Comparison of ENCODE assay signal across 8 mouse cellular contexts in genomic region chr1:57376806-57377205, GRCm38 (mm10). TPM values are rescaled to one million over a fixed set of nuclear protein-coding genes. Genes with fewer than 3 reads are reported as not detected.
A peak's percentile ranks its signal among the peaks of the same experiment; 100 is the strongest.
DNase-seq lines count a peak whose midpoint lies in the region; ATAC-seq and TF ChIP-seq lines count a peak whose summit lies in the region.

No protein-coding gene starts in this region.

- TF ChIP-seq CTCF in hindbrain, postnatal 0 days (IDR thresholded peaks at IDR 0.05; ENCODE audit: low read depth): no peak

- H3K27ac ChIP-seq in heart, embryonic 16.5 days (ENCODE audit: low read length): no peak overlapping the region
- no peak overlapping the region for H3K27ac ChIP-seq in hindbrain, postnatal 0 days
- no peak overlapping the region for H3K27ac ChIP-seq in midbrain, embryonic 14.5 days (replicated peaks; ENCODE audit: low read depth, low read length)

- H3K4me3 ChIP-seq in heart, embryonic 16.5 days (ENCODE audit: low read length): peak overlapping the region; percentile 93
- peak overlapping the region; percentile 98; the same call in 1 of the 2 replicates for H3K4me3 ChIP-seq in hindbrain, postnatal 0 days (ENCODE audit: low read length)
- H3K4me3 ChIP-seq in midbrain, embryonic 14.5 days (replicated peaks; ENCODE audit: low read depth, low read length): peak overlapping the region; percentile 88; the same call in 1 of the 2 replicates

- no peaks in the 10 kb centered on the region for H3K9me3 ChIP-seq in heart, embryonic 16.5 days (replicated peaks; ENCODE audit: control insufficient read depth, low read length)
- H3K9me3 ChIP-seq in hindbrain, postnatal 0 days (ENCODE audit: low read length): no peaks in the 10 kb centered on the region
- H3K9me3 ChIP-seq in midbrain, embryonic 14.5 days (ENCODE audit: control insufficient read depth, low read length): no peaks in the 10 kb centered on the region

- H3K4me2 ChIP-seq in heart, embryonic 16.5 days (ENCODE audit: low read depth, low read length): peak overlapping the region; percentile 73
- peak overlapping the region; percentile 91 for H3K4me2 ChIP-seq in hindbrain, postnatal 0 days (ENCODE audit: low read depth, low read length)
- peak overlapping the region; percentile 67 for H3K4me2 ChIP-seq in midbrain, embryonic 14.5 days (ENCODE audit: low read length)

- H3K27me3 ChIP-seq in heart, embryonic 16.5 days (ENCODE audit: control insufficient read depth, insufficient read depth, low read length): no peaks in the 10 kb centered on the region
- no peaks in the 10 kb centered on the region for H3K27me3 ChIP-seq in hindbrain, postnatal 0 days (ENCODE audit: insufficient read depth, low read length)
- no peaks in the 10 kb centered on the region for H3K27me3 ChIP-seq in midbrain, embryonic 14.5 days (ENCODE audit: control insufficient read depth, insufficient read depth, low read length)

- WGBS in heart, embryonic 16.5 days: 52% methylated on average over 6 of the region's 6 CpGs
- 74% methylated on average over 6 of the region's 6 CpGs for WGBS in hindbrain, postnatal 0 days
- WGBS in midbrain, embryonic 14.5 days: 68% methylated on average over 6 of the region's 6 CpGs

- H3K4me1 ChIP-seq in heart, embryonic 16.5 days (ENCODE audit: control insufficient read depth, insufficient read depth, low read length): peaks cover 11% of the 10 kb centered on the region
- H3K4me1 ChIP-seq in hindbrain, postnatal 0 days (ENCODE audit: insufficient read depth, low read length): no peaks in the 10 kb centered on the region; the same call in 1 of the 2 replicates
- peaks cover 8% of the 10 kb centered on the region; the same call in 1 of the 2 replicates for H3K4me1 ChIP-seq in midbrain, embryonic 14.5 days (ENCODE audit: control insufficient read depth, insufficient read depth, low read length)

- no peak for ATAC-seq in heart, embryonic 16.5 days (replicated peaks; ENCODE audit: extremely low read depth, insufficient read depth, low FRiP score)
- no peak for ATAC-seq in hindbrain, postnatal 0 days
- ATAC-seq in midbrain, embryonic 14.5 days (ENCODE audit: low FRiP score, low TSS enrichment): no peak

- H3K36me3 ChIP-seq in heart, embryonic 16.5 days (ENCODE audit: control insufficient read depth, insufficient read depth): no peaks in the 10 kb centered on the region
- H3K36me3 ChIP-seq in hindbrain, postnatal 0 days (ENCODE audit: insufficient read depth, low read length): no peaks in the 10 kb centered on the region
- H3K36me3 ChIP-seq in midbrain, embryonic 14.5 days (ENCODE audit: control insufficient read depth, insufficient read depth, low read length): no peaks in the 10 kb centered on the region

- DNase-seq in heart, adult 8-10 months (ENCODE audit: low spot score): no peak
- peak; percentile 45 for DNase-seq in c-Kit-positive CD71-positive TER-119-negative erythroid progenitor cells, embryonic 14.5 days (ENCODE audit: low read depth)
- DNase-seq in hindbrain, postnatal 0 days (ENCODE audit: low spot score): no peak
- no peak for DNase-seq in midbrain, embryonic 14.5 days
- DNase-seq in left cerebral cortex, adult 8-10 months (ENCODE audit: low spot score in 2 of 2): no peak
- no peak for DNase-seq in frontal cortex, postnatal 14 days (ENCODE audit: low spot score in 2 of 2)
- DNase-seq in kidney, postnatal 36 days: no peak

- peak overlapping the region; percentile 52; the same call in 1 of the 2 replicates for H3K9ac ChIP-seq in heart, embryonic 16.5 days (ENCODE audit: low read length)
- no peak overlapping the region for H3K9ac ChIP-seq in hindbrain, postnatal 0 days (replicated peaks; ENCODE audit: low read length)
- no peak overlapping the region for H3K9ac ChIP-seq in midbrain, embryonic 14.5 days (replicated peaks; ENCODE audit: low read length)

RNA-seq across cellular contexts. Expression of gene 1700066M21Rik, which starts 0.6 kb away (rescaled TPM):
- polyA plus RNA-seq in heart, embryonic 16.5 days (2015; fragmentation: Nextera tagmentation; extraction: Ambion mirVana): 7.9 and 9.0 TPM in 2 replicates
- 1 to 10 TPM; 2.3 to 3.3 (median 2.9) TPM for total RNA-seq in heart, adult 8-10 months (2022)
- total RNA-seq in hindbrain, postnatal 0 days (2014; rRNA removed): 20.3 and 56.1 TPM in 2 replicates
- 23.7 and 25.3 TPM in 2 replicates for polyA plus RNA-seq in hindbrain, postnatal 0 days (2015; fragmentation: Nextera tagmentation; extraction: Ambion mirVana)
- 20.9 and 21.4 TPM in 2 replicates for polyA plus RNA-seq in midbrain, embryonic 14.5 days (2014; fragmentation: Nextera tagmentation; extraction: Ambion mirVana)
- total RNA-seq in left cerebral cortex, adult 8-10 months (2022): 10 to 100 TPM; 19.9 to 23.6 (median 21.9) TPM

RNA-seq across cellular contexts. Expression of gene Maip1, which starts 29.3 kb away (rescaled TPM):
- 15.5 and 16.5 TPM in 2 replicates for polyA plus RNA-seq in heart, embryonic 16.5 days (2015; fragmentation: Nextera tagmentation; extraction: Ambion mirVana)
- 10 to 100 TPM in 3 of 4 experiments, 1 to 10 TPM in 1; 10.0 to 11.9 (median 10.9) TPM for total RNA-seq in heart, adult 8-10 months (2022)
- total RNA-seq in hindbrain, postnatal 0 days (2014; rRNA removed): 6.7 and 7.0 TPM in 2 replicates
- 19.8 and 20.4 TPM in 2 replicates for polyA plus RNA-seq in hindbrain, postnatal 0 days (2015; fragmentation: Nextera tagmentation; extraction: Ambion mirVana)
- 16.1 and 17.5 TPM in 2 replicates for polyA plus RNA-seq in midbrain, embryonic 14.5 days (2014; fragmentation: Nextera tagmentation; extraction: Ambion mirVana)
- total RNA-seq in left cerebral cortex, adult 8-10 months (2022): 10 to 100 TPM; 11.8 to 14.2 (median 12.7) TPM

RNA-seq across cellular contexts. Expression of gene Tyw5, which starts 30.1 kb away (rescaled TPM):
- polyA plus RNA-seq in heart, embryonic 16.5 days (2015; fragmentation: Nextera tagmentation; extraction: Ambion mirVana): 16.9 and 18.3 TPM in 2 replicates
- total RNA-seq in heart, adult 8-10 months (2022): 1 to 10 TPM; 3.3 to 4.8 (median 4.2) TPM
- total RNA-seq in hindbrain, postnatal 0 days (2014; rRNA removed): 14.4 and 14.9 TPM in 2 replicates
- polyA plus RNA-seq in hindbrain, postnatal 0 days (2015; fragmentation: Nextera tagmentation; extraction: Ambion mirVana): 29.8 and 31.4 TPM in 2 replicates
- polyA plus RNA-seq in midbrain, embryonic 14.5 days (2014; fragmentation: Nextera tagmentation; extraction: Ambion mirVana): 19.8 and 23.8 TPM in 2 replicates
- total RNA-seq in left cerebral cortex, adult 8-10 months (2022): 10 to 100 TPM; 21.0 to 24.2 (median 22.9) TPM
